Mouse (Mus musculus): Measurements from ENCODE around the gene Spata48. TPM values are rescaled to one million over a fixed set of nuclear protein-coding genes. Genes with fewer than 3 reads are reported as not detected.

Spata48 gene
- total RNA-seq, 2 experiments from 2014 or later: 0.49 to 0.53 TPM

- intact Hi-C loops (cut with DNase I; ENCODE audit: low total_unique reads): no loop called here
Measured at GRCm38 (mm10) chr11:11528760-11529159, 66.9 kb downstream of the Spata48 start.

GRCm38 (mm10) chr11:11529165-11529564 lies 67.3 kb downstream of the Spata48 start:
- intact Hi-C loops (cut with DNase I; ENCODE audit: low total_unique reads): no loop called here
- DNase-seq: no peak

More at GRCm38 (mm10) chr11:11528760-11529159, 66.9 kb downstream of the Spata48 start:
- DNase-seq: no peak

GRCm38 (mm10) chr11:11530126-11530525 lies 68.2 kb downstream of the Spata48 start:
- DNase-seq: no peak
- intact Hi-C loops (cut with DNase I; ENCODE audit: low total_unique reads): no loop called here

- no peak for DNase-seq
- intact Hi-C loops (cut with DNase I; ENCODE audit: low total_unique reads): no loop called here
Measured at GRCm38 (mm10) chr11:11536295-11536694, 74.4 kb downstream of the Spata48 start.

- DNase-seq: no peak
- intact Hi-C loops (cut with DNase I; ENCODE audit: low total_unique reads): no loop called here
Measured at GRCm38 (mm10) chr11:11545948-11546347, 84.1 kb downstream of the Spata48 start.

- intact Hi-C loops (cut with DNase I; ENCODE audit: low total_unique reads): no loop called here
- DNase-seq: no peak
Measured at GRCm38 (mm10) chr11:11546903-11547511, 85.1 kb downstream of the Spata48 start.

- no peak for DNase-seq
- intact Hi-C loops (cut with DNase I; ENCODE audit: low total_unique reads): no loop called here
Measured at GRCm38 (mm10) chr11:11547597-11548240, 85.8 kb downstream of the Spata48 start.

GRCm38 (mm10) chr11:11555563-11555962 lies 93.7 kb downstream of the Spata48 start:
- intact Hi-C loops (cut with DNase I; ENCODE audit: low total_unique reads): loop anchor here (5.0 to 10.0 kb wide), 2 partner anchors 232 to 419 kb away; no protein-coding TSS in a partner anchor
- no peak for DNase-seq

- intact Hi-C loops (cut with DNase I; ENCODE audit: low total_unique reads): loop anchor here (5.0 to 10.0 kb wide), 2 partner anchors 231 to 419 kb away; no protein-coding TSS in a partner anchor
- no peak for DNase-seq
Measured at GRCm38 (mm10) chr11:11556186-11556585, 94.3 kb downstream of the Spata48 start.

- DNase-seq: peak; percentile 14
- intact Hi-C loops (cut with DNase I; ENCODE audit: low total_unique reads): loop anchor here (5.0 to 10.0 kb wide), 2 partner anchors 230 to 417 kb away; no protein-coding TSS in a partner anchor
Measured at GRCm38 (mm10) chr11:11557173-11557967, 95.5 kb downstream of the Spata48 start.

GRCm38 (mm10) chr11:11558662-11559061 lies 96.8 kb downstream of the Spata48 start:
- intact Hi-C loops (cut with DNase I; ENCODE audit: low total_unique reads): loop anchor here (5.0 to 10.0 kb wide), 2 partner anchors 229 to 416 kb away; no protein-coding TSS in a partner anchor
- DNase-seq: no peak

GRCm38 (mm10) chr11:11559099-11559686 lies 97.3 kb downstream of the Spata48 start:
- intact Hi-C loops (cut with DNase I; ENCODE audit: low total_unique reads): loop anchor here (5.0 to 10.0 kb wide), 2 partner anchors 228 to 416 kb away; no protein-coding TSS in a partner anchor
- no peak for DNase-seq

- intact Hi-C loops (cut with DNase I; ENCODE audit: low total_unique reads): no loop called here
Measured at GRCm38 (mm10) chr11:11561118-11561517, 99.2 kb downstream of the Spata48 start.

GRCm38 (mm10) chr11:11564266-11565044 lies 102.6 kb downstream of the Spata48 start:
- DNase-seq: no peak
- intact Hi-C loops (cut with DNase I; ENCODE audit: low total_unique reads): no loop called here

More at GRCm38 (mm10) chr11:11561118-11561517, 99.2 kb downstream of the Spata48 start:
- DNase-seq: no peak

Other genes with a start within 250 kb of the Spata48 start
- under 1 TPM; 0.24 to 0.33 TPM for gene Zpbp, start 314 bp downstream of the Spata48 start, total RNA-seq (2021)
- not detected for gene 4930512M02Rik, start 165.7 kb downstream of the Spata48 start, total RNA-seq (2021)
- under 1 TPM; 0.42 to 0.66 TPM for gene Ikzf1, start 222.9 kb downstream of the Spata48 start, total RNA-seq (2021)

Data from gastrocnemius, postnatal 14 days (tissue).